Mouse (Mus musculus) ES-Bruce4 (cell line): Measurements from ENCODE around the gene Slc6a11. TPM values are rescaled to one million over a fixed set of nuclear protein-coding genes. Genes with fewer than 3 reads are reported as not detected.

ENCODE experiments used
- H3K27ac ChIP-seq: 2 replicates; pipeline ENCODE4 v1.5.1; 2012; ENCODE audit warnings: low read length, inconsistent platforms; ENCODE audit not compliant: insufficient read depth
- H3K27me3 ChIP-seq: 2 replicates; pipeline ENCODE4 v1.6.1; 2012; ENCODE audit warnings: mild to moderate bottlenecking, low read length, inconsistent platforms; ENCODE audit not compliant: control insufficient read depth, poor library complexity, insufficient read depth, severe bottlenecking
- H3K36me3 ChIP-seq: 2 replicates; pipeline ENCODE4 v1.6.1; 2012; ENCODE audit warnings: inconsistent platforms, mild to moderate bottlenecking, low read length, moderate library complexity; ENCODE audit not compliant: control insufficient read depth, poor library complexity, insufficient read depth, severe bottlenecking
- H3K4me1 ChIP-seq: one replicate; pipeline ENCODE4 v1.8.1; 2011; ENCODE audit warnings: low read length; ENCODE audit not compliant: control insufficient read depth, insufficient read depth
- H3K4me3 ChIP-seq: 2 replicates; pipeline ENCODE4 v1.5.1; 2011; ENCODE audit warnings: low read depth, mild to moderate bottlenecking, low read length
- H3K9ac ChIP-seq: 2 replicates; pipeline ENCODE4 v1.6.1; 2012; ENCODE audit warnings: low read depth, mild to moderate bottlenecking, inconsistent platforms; ENCODE audit not compliant: poor library complexity, severe bottlenecking
- H3K9me3 ChIP-seq: replicated peaks from 2 replicates; pipeline ENCODE4 v1.6.1; 2012; ENCODE audit warnings: mild to moderate bottlenecking, low read length, inconsistent platforms; ENCODE audit not compliant: control insufficient read depth, poor library complexity, insufficient read depth, severe bottlenecking
- CTCF ChIP-seq: IDR thresholded peaks from one replicate; pipeline ENCODE4 v1.8.1; 2011; ENCODE audit warnings: low read depth, low read length
- EP300 ChIP-seq: IDR thresholded peaks from 2 replicates; pipeline ENCODE4 v1.6.1; 2011; ENCODE audit warnings: low read depth, low read length; ENCODE audit not compliant: insufficient read depth
- POLR2A ChIP-seq: IDR thresholded peaks from one replicate; pipeline ENCODE4 v1.8.1; 2011; ENCODE audit warnings: low read length; ENCODE audit not compliant: insufficient read depth
- polyA plus RNA-seq: library from polyadenylated mRNA; stranded (reverse); fragments of >200 nt; gene quantifications from 2 replicates; pipeline ENCODE4 v1.2.4, GENCODE M21; 2011; ENCODE audit warnings: low read depth; ENCODE audit not compliant: missing spikeins, insufficient read depth, insufficient read length

The Slc6a11 gene
- polyA plus RNA-seq, 1 experiment, result 0.19 TPM

GRCm38 (mm10) chr6:114101923-114102322 lies 29.1 kb upstream of the Slc6a11 start:
- Histone ChIP-seq H3K36me3 (no peaks in the 10 kb centered on the region), H3K4me1 (no peaks in the 10 kb centered on the region), H3K27ac (no peak overlapping the region), H3K9me3 (no peaks in the 10 kb centered on the region), H3K27me3 (no peaks in the 10 kb centered on the region), H3K4me3 (no peak overlapping the region), H3K9ac (no peak overlapping the region)
- TF ChIP-seq EP300 (no peak), CTCF (no peak), POLR2A (no peak)

- no peaks in the 10 kb centered on the region for H3K9me3 ChIP-seq
- H3K27ac ChIP-seq, result no peak overlapping the region
- no peaks in the 10 kb centered on the region for H3K4me1 ChIP-seq
- no peaks in the 10 kb centered on the region for H3K36me3 ChIP-seq
- no peak for TF ChIP-seq CTCF
- no peak overlapping the region for H3K4me3 ChIP-seq
- H3K9ac ChIP-seq, result no peak overlapping the region
- H3K27me3 ChIP-seq, result no peaks in the 10 kb centered on the region
These were observed 11.5 kb upstream of the Slc6a11 start for GRCm38 (mm10) chr6:114119507-114119906.

GRCm38 (mm10) chr6:114125530-114125929 lies 5.5 kb upstream of the Slc6a11 start:
- H3K36me3 ChIP-seq, result no peaks in the 10 kb centered on the region
- TF ChIP-seq EP300 (no peak), POLR2A (no peak), CTCF (no peak)
- H3K4me3 ChIP-seq, result no peak overlapping the region
- no peaks in the 10 kb centered on the region for H3K27me3 ChIP-seq
- no peaks in the 10 kb centered on the region for H3K9me3 ChIP-seq
- H3K9ac ChIP-seq, result no peak overlapping the region
- no peaks in the 10 kb centered on the region for H3K4me1 ChIP-seq
- no peak overlapping the region for H3K27ac ChIP-seq

GRCm38 (mm10) chr6:114132472-114132871 lies 1.4 kb downstream of the Slc6a11 start:
- no peak overlapping the region for H3K4me3 ChIP-seq
- H3K36me3 ChIP-seq, result no peaks in the 10 kb centered on the region
- TF ChIP-seq CTCF (no peak), POLR2A (no peak)
- H3K27me3 ChIP-seq, result peaks cover 14% of the 10 kb centered on the region
- H3K9me3 ChIP-seq, result no peaks in the 10 kb centered on the region
- no peaks in the 10 kb centered on the region for H3K4me1 ChIP-seq
- no peak overlapping the region for H3K9ac ChIP-seq
- H3K27ac ChIP-seq, result no peak overlapping the region

GRCm38 (mm10) chr6:114132916-114133315 lies 1.9 kb downstream of the Slc6a11 start:
- TF ChIP-seq POLR2A (no peak), CTCF (no peak), EP300 (no peak)
- no peaks in the 10 kb centered on the region for H3K36me3 ChIP-seq
- H3K9ac ChIP-seq, result no peak overlapping the region
- H3K9me3 ChIP-seq, result no peaks in the 10 kb centered on the region
- H3K4me1 ChIP-seq, result no peaks in the 10 kb centered on the region
- H3K27me3 ChIP-seq, result peaks cover 14% of the 10 kb centered on the region
- H3K4me3 ChIP-seq, result no peak overlapping the region
- no peak overlapping the region for H3K27ac ChIP-seq

- H3K9me3 ChIP-seq, result no peaks in the 10 kb centered on the region
- no peak overlapping the region for H3K27ac ChIP-seq
- no peaks in the 10 kb centered on the region for H3K4me1 ChIP-seq
- no peaks in the 10 kb centered on the region for H3K36me3 ChIP-seq
- no peaks in the 10 kb centered on the region for H3K27me3 ChIP-seq
- H3K4me3 ChIP-seq, result no peak overlapping the region
- H3K9ac ChIP-seq, result no peak overlapping the region
- no peak for TF ChIP-seq CTCF
- TF ChIP-seq POLR2A, result no peak
- no peak for TF ChIP-seq EP300
These were observed 7.9 kb downstream of the Slc6a11 start for GRCm38 (mm10) chr6:114138970-114139369.

- Histone ChIP-seq H3K9ac (no peak overlapping the region), H3K4me1 (no peaks in the 10 kb centered on the region), H3K27ac (no peak overlapping the region), H3K4me3 (no peak overlapping the region), H3K27me3 (no peaks in the 10 kb centered on the region), H3K9me3 (no peaks in the 10 kb centered on the region), H3K36me3 (no peaks in the 10 kb centered on the region)
- TF ChIP-seq CTCF (no peak), EP300 (no peak), POLR2A (no peak)
These were observed 10.4 kb downstream of the Slc6a11 start for GRCm38 (mm10) chr6:114141481-114141880.
